Mouse (Mus musculus) megakaryocyte, embryonic 14.5 days (primary cell): ENCODE measurements around the gene Sftpa1. TPM values are rescaled to one million over a fixed set of nuclear protein-coding genes. Genes with fewer than 3 reads are reported as not detected.

Experiments used
- H3K27me3 ChIP-seq: replicated peaks from 2 replicates; pipeline ENCODE3; 2012; ENCODE audit warnings: inconsistent platforms
- H3K36me3 ChIP-seq: replicated peaks from 2 replicates; pipeline ENCODE3; 2012; ENCODE audit warnings: low read length, inconsistent platforms, mixed read lengths
- H3K4me1 ChIP-seq: 2 replicates; pipeline ENCODE4 v1.6.1; 2012; ENCODE audit warnings: inconsistent platforms
- H3K4me3 ChIP-seq: replicated peaks from 2 replicates; pipeline ENCODE3; 2012; ENCODE audit warnings: moderate library complexity, mild to moderate bottlenecking, inconsistent platforms
- H3K9me3 ChIP-seq: 2 replicates; pipeline ENCODE4 v1.6.1; 2012; ENCODE audit warnings: inconsistent platforms
- FLI1 ChIP-seq: IDR thresholded peaks from 2 replicates; pipeline ENCODE4 v1.6.1; 2012; ENCODE audit warnings: low read length, inconsistent platforms, mixed read lengths
- GATA1 ChIP-seq: IDR thresholded peaks from 3 replicates; pipeline ENCODE4 v1.6.1; 2012; ENCODE audit warnings: mixed read lengths, low read length, inconsistent platforms, borderline replicate concordance
- polyA plus RNA-seq: library from polyadenylated mRNA; stranded (reverse); fragments of >175 nt; gene quantifications from 2 replicates; pipeline ENCODE4 v1.2.3, GENCODE M21; 2012; ENCODE audit warnings: low replicate concordance; ENCODE audit not compliant: insufficient read depth

Gene Sftpa1
- polyA plus RNA-seq, 1 experiment = not detected

DNA sequence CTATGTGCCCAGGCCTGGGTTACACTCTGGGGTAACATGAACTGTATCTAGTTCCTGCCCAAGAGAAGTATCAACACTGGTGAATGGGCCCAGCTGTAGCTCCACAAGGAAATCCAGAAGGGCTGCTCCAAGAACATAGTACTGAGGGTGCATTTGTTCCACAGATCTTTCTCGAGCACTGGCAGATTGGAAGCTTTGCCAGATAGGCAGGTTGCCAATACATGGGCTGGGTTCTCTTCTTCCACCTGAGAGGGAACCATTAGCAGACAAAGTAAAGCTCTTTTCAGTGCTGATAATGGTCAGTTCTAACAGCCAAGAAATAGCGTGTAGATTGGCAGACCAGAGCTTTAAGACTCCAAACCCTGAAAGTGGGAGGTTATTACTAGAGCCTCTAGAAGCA is 15.8 kb downstream of the Sftpa1 start:
- Histone ChIP-seq H3K4me3 (no peak overlapping the region), H3K4me1 (no peaks in the 10 kb centered on the region), H3K9me3 (no peaks in the 10 kb centered on the region), H3K27me3 (no peaks in the 10 kb centered on the region), H3K36me3 (no peaks in the 10 kb centered on the region)
- TF ChIP-seq GATA1 (no peak), FLI1 (no peak)

GRCm38 (mm10) chr14:41151220-41151898 is 19.8 kb downstream of the Sftpa1 start, which contains the start of gene Mbl1:
TSS of gene Mbl1 (plus strand) at chr14:41151458.
- TF ChIP-seq FLI1 (no peak), GATA1 (no peak)
- H3K27me3 ChIP-seq = no peaks in the 10 kb centered on the region
- H3K9me3 ChIP-seq = no peaks in the 10 kb centered on the region
- H3K4me1 ChIP-seq = no peaks in the 10 kb centered on the region
- H3K36me3 ChIP-seq = no peaks in the 10 kb centered on the region
- H3K4me3 ChIP-seq = no peak within 1 kb of the TSS

- no peaks in the 10 kb centered on the region for H3K9me3 ChIP-seq
- no peaks in the 10 kb centered on the region for H3K36me3 ChIP-seq
- TF ChIP-seq FLI1 = no peak
- no peak for TF ChIP-seq GATA1
- H3K27me3 ChIP-seq = no peaks in the 10 kb centered on the region
- no peaks in the 10 kb centered on the region for H3K4me1 ChIP-seq
- H3K4me3 ChIP-seq = no peak overlapping the region
These were observed 28.5 kb downstream of the Sftpa1 start for GRCm38 (mm10) chr14:41160076-41160475.

GRCm38 (mm10) chr14:41160743-41161142 is 29.2 kb downstream of the Sftpa1 start:
- no peaks in the 10 kb centered on the region for H3K9me3 ChIP-seq

GRCm38 (mm10) chr14:41162663-41163062 is 31.1 kb downstream of the Sftpa1 start:
- no peak overlapping the region for H3K4me3 ChIP-seq
- H3K9me3 ChIP-seq = no peaks in the 10 kb centered on the region
- no peak for TF ChIP-seq GATA1
- TF ChIP-seq FLI1 = no peak
- H3K4me1 ChIP-seq = no peaks in the 10 kb centered on the region
- no peaks in the 10 kb centered on the region for H3K27me3 ChIP-seq
- H3K36me3 ChIP-seq = no peaks in the 10 kb centered on the region

More at GRCm38 (mm10) chr14:41160743-41161142, 29.2 kb downstream of the Sftpa1 start:
- Histone ChIP-seq H3K36me3 (no peaks in the 10 kb centered on the region), H3K4me1 (no peaks in the 10 kb centered on the region), H3K27me3 (no peaks in the 10 kb centered on the region), H3K4me3 (no peak overlapping the region)
- TF ChIP-seq FLI1 (no peak), GATA1 (no peak)

- Histone ChIP-seq H3K27me3 (no peaks in the 10 kb centered on the region), H3K9me3 (no peaks in the 10 kb centered on the region), H3K36me3 (no peaks in the 10 kb centered on the region), H3K4me3 (no peak overlapping the region), H3K4me1 (no peaks in the 10 kb centered on the region)
- TF ChIP-seq GATA1 (no peak), FLI1 (no peak)
These were observed 35.7 kb downstream of the Sftpa1 start for GRCm38 (mm10) chr14:41167278-41167677.

- no peak overlapping the region for H3K4me3 ChIP-seq
These were observed 37.0 kb downstream of the Sftpa1 start for GRCm38 (mm10) chr14:41168567-41168966.

GRCm38 (mm10) chr14:41170514-41170913 is 38.9 kb downstream of the Sftpa1 start:
- H3K9me3 ChIP-seq = no peaks in the 10 kb centered on the region
- H3K4me1 ChIP-seq = no peaks in the 10 kb centered on the region
- no peak overlapping the region for H3K4me3 ChIP-seq
- no peak for TF ChIP-seq GATA1
- TF ChIP-seq FLI1 = no peak
- no peaks in the 10 kb centered on the region for H3K27me3 ChIP-seq
- no peaks in the 10 kb centered on the region for H3K36me3 ChIP-seq

More at GRCm38 (mm10) chr14:41168567-41168966, 37.0 kb downstream of the Sftpa1 start:
- no peaks in the 10 kb centered on the region for H3K36me3 ChIP-seq
- no peaks in the 10 kb centered on the region for H3K4me1 ChIP-seq
- TF ChIP-seq FLI1 (no peak), GATA1 (no peak)
- H3K27me3 ChIP-seq = no peaks in the 10 kb centered on the region
- no peaks in the 10 kb centered on the region for H3K9me3 ChIP-seq

GRCm38 (mm10) chr14:41174802-41175201 is 43.2 kb downstream of the Sftpa1 start:
- Histone ChIP-seq H3K4me1 (no peaks in the 10 kb centered on the region), H3K4me3 (no peak overlapping the region), H3K27me3 (no peaks in the 10 kb centered on the region), H3K36me3 (no peaks in the 10 kb centered on the region), H3K9me3 (no peaks in the 10 kb centered on the region)
- no peak for TF ChIP-seq FLI1
- TF ChIP-seq GATA1 = no peak

GRCm38 (mm10) chr14:41185059-41185821 is 53.7 kb downstream of the Sftpa1 start, which contains the start of gene Sftpd:
TSS of gene Sftpd (minus strand) at chr14:41185149.
- H3K4me1 ChIP-seq = no peaks in the 10 kb centered on the region
- H3K9me3 ChIP-seq = peaks cover 9% of the 10 kb centered on the region; the same call in 1 of the 2 replicates
- TF ChIP-seq GATA1 (no peak), FLI1 (no peak)
- no peaks in the 10 kb centered on the region for H3K27me3 ChIP-seq
- H3K36me3 ChIP-seq = no peaks in the 10 kb centered on the region
- H3K4me3 ChIP-seq = no peak within 1 kb of the TSS

Other genes starting within 250 kb of the Sftpa1 start
- gene Sh2d4b, start 238.5 kb upstream of the Sftpa1 start, polyA plus RNA-seq = 1.1 and 7.2 TPM in 2 replicates
- gene Tspan14, start 165.0 kb upstream of the Sftpa1 start, polyA plus RNA-seq = 20.9 and 22.8 TPM in 2 replicates
- 4.5 and 11.6 TPM in 2 replicates for gene Fam213a, start 118.0 kb upstream of the Sftpa1 start, polyA plus RNA-seq
- gene Dydc2, start 62.6 kb upstream of the Sftpa1 start, polyA plus RNA-seq = not detected in 2 replicates
- gene Dydc1, start 58.9 kb upstream of the Sftpa1 start, polyA plus RNA-seq = not detected in 2 replicates
- gene Mat1a, start 26.7 kb upstream of the Sftpa1 start, polyA plus RNA-seq = not detected in 2 replicates
- gene Mbl1, start 19.7 kb downstream of the Sftpa1 start, polyA plus RNA-seq = not detected in 2 replicates
- not detected in 2 replicates for gene Sftpd, start 53.4 kb downstream of the Sftpa1 start, polyA plus RNA-seq
- not detected in 2 replicates for gene Gm2832, start 147.0 kb downstream of the Sftpa1 start, polyA plus RNA-seq
- gene Gm5798, start 216.8 kb downstream of the Sftpa1 start, polyA plus RNA-seq = not detected in 2 replicates